13 mouse cellular contexts compared by ENCODE assay signal in genomic region chr11:95261178-95261751, GRCm38 (mm10). TPM values are rescaled to one million over a fixed set of nuclear protein-coding genes. Genes with fewer than 3 reads are reported as not detected.
A peak's percentile ranks its signal among the peaks of the same experiment; 100 is the strongest.
DNase-seq lines count a peak whose midpoint lies in the region; ATAC-seq and TF ChIP-seq lines count a peak whose summit lies in the region.
"Had no signal": no experiment of that assay in that cellular context is flagged by ENCODE, and none has a peak within 500 bp of the region (broad histone marks: within the 10 kb centered on the region; RNA-seq: fewer than 3 reads in every experiment).

Gene Tac4 (plus strand): TSS chr11:95261529.

- peak; percentile 37 for DNase-seq in lung, postnatal 10 days
- DNase-seq in lung, postnatal 14 days, result no peak
- DNase-seq in CH12.LX (ENCODE audit: extremely low read depth), result peak; percentile 31
- DNase-seq in cerebellum, adult 9-10 months, result peak; percentile 50
- DNase-seq in spleen, postnatal 36 days (ENCODE audit: low spot score in 2 of 2), result peak; percentile 56 to 59
- no peak for DNase-seq in testis, postnatal 10 days (ENCODE audit: low spot score)
- no peak for DNase-seq in forebrain, embryonic 11.5 days (ENCODE audit: low spot score)
- DNase-seq: gastrocnemius, postnatal 25 days; heart, postnatal 14 days had no signal

- no peak within 1 kb of the TSS for H3K4me3 ChIP-seq in CH12.LX (replicated peaks in 1 of 3; ENCODE audit: low read depth in 2 of 3, low read length in 2 of 3, poor library complexity in 1 of 3)
- no peak within 1 kb of the TSS for H3K4me3 ChIP-seq in forebrain, embryonic 11.5 days (ENCODE audit: low read depth, low read length)
- H3K4me3 ChIP-seq: intestine, embryonic 15.5 days had no signal

- ATAC-seq in forebrain, embryonic 11.5 days (replicated peaks; ENCODE audit: low FRiP score), result no peak
- ATAC-seq: intestine, embryonic 15.5 days had no signal

- H3K27me3 ChIP-seq in CH12.LX (replicated peaks), result peaks cover 19% of the 10 kb centered on the region
- no peaks in the 10 kb centered on the region for H3K27me3 ChIP-seq in forebrain, embryonic 11.5 days (ENCODE audit: control insufficient read depth, insufficient read depth, low read length)
- H3K27me3 ChIP-seq: intestine, embryonic 15.5 days had no signal

- no peak within 1 kb of the TSS for H3K9ac ChIP-seq in CH12.LX (ENCODE audit: insufficient read depth, low read depth)
- H3K9ac ChIP-seq in forebrain, embryonic 11.5 days (ENCODE audit: low read length), result no peak within 1 kb of the TSS
- H3K9ac ChIP-seq: intestine, embryonic 15.5 days; limb, embryonic 12.5 days had no signal

- TF ChIP-seq POLR2A in CH12.LX (IDR thresholded peaks at IDR 0.05; ENCODE audit: low read depth, low read length), result no peak

- WGBS in forebrain, embryonic 11.5 days, result 67% methylated on average over 5 of the region's 5 CpGs

- TF ChIP-seq EP300 in CH12.LX (IDR thresholded peaks at IDR 0.05; ENCODE audit: low read length), result no peak

- no peak within 1 kb of the TSS for H3K27ac ChIP-seq in CH12.LX (ENCODE audit: insufficient read depth, low read depth)
- H3K27ac ChIP-seq in forebrain, embryonic 11.5 days (ENCODE audit: low read depth, low read length), result no peak within 1 kb of the TSS
- H3K27ac ChIP-seq: intestine, embryonic 15.5 days; limb, embryonic 12.5 days had no signal

- no peaks in the 10 kb centered on the region for H3K79me2 ChIP-seq in CH12.LX (replicated peaks; ENCODE audit: control insufficient read depth, extremely low read depth, insufficient read depth, poor library complexity, severe bottlenecking)

- no peaks in the 10 kb centered on the region for H3K9me3 ChIP-seq in CH12.LX (replicated peaks; ENCODE audit: low read length)
- H3K9me3 ChIP-seq in forebrain, embryonic 11.5 days (ENCODE audit: control insufficient read depth, low read length), result no peaks in the 10 kb centered on the region
- H3K9me3 ChIP-seq: forebrain, embryonic 10.5 days; intestine, embryonic 15.5 days; limb, embryonic 12.5 days had no signal

- no peak for TF ChIP-seq RAD21 in CH12.LX (IDR thresholded peaks at IDR 0.05; ENCODE audit: low read depth, low read length)

- no peak; a peak in 1 of 4 replicates for TF ChIP-seq CTCF in CH12.LX (conservative IDR thresholded peaks at IDR 0.05 in 1 of 2, IDR thresholded peaks at IDR 0.05 in 1 of 2; ENCODE audit: low read depth in 2 of 2, low read length in 2 of 2)

- in situ Hi-C loops in CH12.LX (cut with MboI; ENCODE audit: low pct_ligation_motif_present, low pct_unique_long_range_greater_than_20kb, low sequenced_read_pairs), result loop anchor here (5.0 kb wide), 2 partner anchors 36 to 261 kb away; no protein-coding TSS in a partner anchor

- no peak within 1 kb of the TSS for H3K4me2 ChIP-seq in CH12.LX (ENCODE audit: insufficient read depth, low read depth, poor library complexity, severe bottlenecking)
- no peak within 1 kb of the TSS for H3K4me2 ChIP-seq in forebrain, embryonic 11.5 days (ENCODE audit: low read depth, low read length, severe bottlenecking)

- peaks cover 15 to 18% of the 10 kb centered on the region in 2 experiments for H3K36me3 ChIP-seq in CH12.LX (replicated peaks in 1 of 2; ENCODE audit: control insufficient read depth in 1 of 2, insufficient read depth in 1 of 2, low read length in 1 of 2)
- H3K36me3 ChIP-seq in forebrain, embryonic 11.5 days (ENCODE audit: control insufficient read depth, insufficient read depth, low read length), result no peaks in the 10 kb centered on the region
- H3K36me3 ChIP-seq: intestine, embryonic 15.5 days had no signal

- dilution Hi-C loops in CH12.LX (cut with MboI; ENCODE audit: extremely low pct_ligation_motif_present, extremely low pct_unique_long_range_greater_than_20kb, low sequenced_read_pairs), result no loop called here

- H3K4me1 ChIP-seq in CH12.LX (ENCODE audit: control insufficient read depth in 1 of 2, insufficient read depth in 2 of 2), result peaks cover 12 to 35% of the 10 kb centered on the region in 2 experiments
- peaks cover 2% of the 10 kb centered on the region for H3K4me1 ChIP-seq in forebrain, embryonic 11.5 days (replicated peaks; ENCODE audit: control insufficient read depth, insufficient read depth, low read length)

TF ChIP-seq in CH12.LX, 34 proteins besides CTCF, POLR2A, EP300 and RAD21:
- TF ChIP-seq ELF1 (IDR thresholded peaks at IDR 0.05; ENCODE audit: low read depth, low read length) (peak; percentile 72), JUN (IDR thresholded peaks at IDR 0.05; ENCODE audit: insufficient read depth, low read depth, low read length) (no peak)

RNA-seq across cellular contexts. Expression of gene Tac4, which starts in this region (rescaled TPM):
- total RNA-seq in CH12.LX (2012; rRNA removed) (not detected in 2 replicates), CH12.LX (2014; rRNA removed) (not detected in 2 replicates)
- polyA plus RNA-seq in CH12.LX (2012; ENCODE audit: insufficient read length, low read depth), result 0.19 TPM in 1 of 2 replicates, not detected in the other
- 0.29 TPM in 1 of 2 replicates, not detected in the other for polyA plus RNA-seq in forebrain, embryonic 11.5 days (2014; fragmentation: Nextera tagmentation; extraction: Ambion mirVana)
- total RNA-seq: heart, postnatal 14 days; layer of hippocampus, adult 18-20 months had no signal
- polyA plus RNA-seq: forebrain, embryonic 10.5 days; intestine, embryonic 15.5 days; limb, embryonic 12.5 days had no signal

Comparison
In these comparisons a context has a peak if more than half of its experiments do, and no peak if none do; other contexts are left out.
1. DNase-seq: peak in lung, postnatal 10 days (single experiment), cerebellum, adult 9-10 months (single experiment) and spleen, postnatal 36 days (2 of 2); none in lung, postnatal 14 days (single experiment), testis, postnatal 10 days (single experiment) and forebrain, embryonic 11.5 days (single experiment).
2. Peak in DNase-seq in CH12.LX; RNA of the gene not detected or under 1 TPM.